Mouse (Mus musculus): ENCODE data around the gene Myo1d.

The Myo1d gene

GRCm38 (mm10) chr11:80503726-80504452, 275.9 kb downstream of the Myo1d start:
- DNase-seq (ENCODE audit: low spot score), result no peak

- DNase-seq (ENCODE audit: low spot score), result no peak
Observed at GRCm38 (mm10) chr11:80503281-80503680, 276.5 kb downstream of the Myo1d start.

GRCm38 (mm10) chr11:80499550-80499952, 280.3 kb downstream of the Myo1d start:
- no peak for DNase-seq (ENCODE audit: low spot score)

- no peak for DNase-seq (ENCODE audit: low spot score)
Observed at GRCm38 (mm10) chr11:80498328-80499070, 281.3 kb downstream of the Myo1d start.

GRCm38 (mm10) chr11:80497225-80497919, 282.5 kb downstream of the Myo1d start:
- DNase-seq (ENCODE audit: low spot score), result no peak

GRCm38 (mm10) chr11:80496640-80497039, 283.2 kb downstream of the Myo1d start:
- DNase-seq (ENCODE audit: low spot score), result no peak

- DNase-seq (ENCODE audit: low spot score), result no peak
Observed at GRCm38 (mm10) chr11:80495972-80496371, 283.9 kb downstream of the Myo1d start.

GRCm38 (mm10) chr11:80494852-80495251, 285.0 kb downstream of the Myo1d start:
- no peak for DNase-seq (ENCODE audit: low spot score)

DNA sequence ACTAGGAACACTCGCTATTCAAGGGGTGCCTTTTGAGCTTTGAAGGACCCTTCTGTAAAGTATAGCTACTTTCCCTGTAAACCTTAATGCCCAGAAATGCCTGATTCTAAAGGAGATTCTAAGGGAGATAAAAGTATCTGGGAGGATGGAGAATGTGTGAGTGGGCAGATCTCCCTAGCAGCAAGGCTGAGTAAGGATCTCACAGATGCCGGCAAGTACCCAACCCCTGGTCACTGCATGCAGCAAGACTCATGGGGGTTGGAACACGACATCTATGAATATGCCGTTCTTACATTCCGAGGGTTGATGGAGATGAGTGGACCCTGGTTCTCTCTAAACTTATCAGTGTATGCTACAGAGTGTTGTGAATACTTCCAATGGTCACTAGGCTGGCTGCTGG, 286.6 kb downstream of the Myo1d start:
- no peak for DNase-seq (ENCODE audit: low spot score)

- DNase-seq (ENCODE audit: low spot score), result no peak
Observed at GRCm38 (mm10) chr11:80490831-80491230, 289.0 kb downstream of the Myo1d start.

GRCm38 (mm10) chr11:80489882-80490196, 290.0 kb downstream of the Myo1d start:
- no peak for DNase-seq (ENCODE audit: low spot score)

GRCm38 (mm10) chr11:80489172-80489881, 290.5 kb downstream of the Myo1d start:
- no peak for DNase-seq (ENCODE audit: low spot score)

DNA sequence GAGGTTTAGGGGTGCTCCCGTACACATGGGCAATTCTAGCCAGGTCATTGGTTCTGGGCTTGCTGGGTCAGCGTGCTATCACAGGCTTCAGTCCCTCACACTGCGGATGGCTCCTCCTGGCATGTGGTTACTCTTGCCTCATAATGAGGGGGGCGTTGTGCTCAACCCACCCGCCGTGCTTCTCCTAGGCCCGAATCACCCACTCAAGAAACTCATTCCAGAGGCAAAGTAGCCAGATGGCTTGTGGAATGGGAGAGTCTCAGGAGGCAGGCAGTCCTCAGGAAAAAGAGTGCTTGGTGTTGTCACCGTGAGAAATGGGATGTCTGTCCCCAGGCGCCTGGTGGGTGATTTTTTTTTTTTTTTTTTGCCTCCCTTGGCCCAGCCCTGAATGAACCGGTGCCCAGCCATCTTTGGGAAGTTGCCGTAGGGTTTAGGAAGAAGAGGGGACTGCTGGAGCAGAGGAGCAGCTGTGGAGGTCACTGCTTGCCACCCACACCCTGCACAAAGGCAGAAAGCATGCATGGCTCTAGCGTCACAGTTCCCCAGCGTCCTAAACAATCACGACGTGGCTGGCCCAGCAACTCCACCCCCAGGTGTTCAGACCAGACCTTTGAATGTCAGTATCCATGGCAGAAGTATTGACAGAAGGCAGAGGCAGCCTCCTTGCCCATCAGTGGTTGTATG, 291.8 kb downstream of the Myo1d start:
- no peak for DNase-seq (ENCODE audit: low spot score)

DNA sequence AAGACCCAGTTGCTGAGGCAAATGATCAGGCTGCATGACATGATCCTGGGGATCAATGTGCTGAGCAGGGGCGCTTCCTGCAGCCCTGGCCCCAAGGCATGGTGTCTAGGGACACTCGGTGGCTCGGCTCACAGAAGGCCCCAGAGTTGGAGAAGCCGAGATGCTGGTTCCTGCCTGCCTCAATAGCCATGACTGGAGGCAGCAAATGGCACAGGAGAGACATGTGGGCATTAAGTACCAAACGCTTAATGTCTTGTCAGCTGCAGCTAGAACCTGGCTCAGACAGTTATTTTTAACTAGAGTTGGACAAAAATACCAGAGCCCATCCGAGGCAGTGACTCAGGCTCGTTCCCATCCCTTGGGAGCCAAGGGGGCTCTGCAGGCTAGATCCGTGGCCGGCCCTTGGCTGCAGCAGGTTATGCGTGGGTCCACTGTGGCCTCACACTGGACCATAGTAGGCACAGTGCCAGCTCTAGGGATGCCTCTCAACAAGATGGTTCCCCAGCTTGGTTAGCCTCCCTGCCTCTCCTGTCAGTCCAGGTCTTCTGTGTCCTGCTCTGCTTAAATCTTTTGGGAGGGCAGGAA, 294.1 kb downstream of the Myo1d start:
- DNase-seq (ENCODE audit: low spot score), result no peak

DNA sequence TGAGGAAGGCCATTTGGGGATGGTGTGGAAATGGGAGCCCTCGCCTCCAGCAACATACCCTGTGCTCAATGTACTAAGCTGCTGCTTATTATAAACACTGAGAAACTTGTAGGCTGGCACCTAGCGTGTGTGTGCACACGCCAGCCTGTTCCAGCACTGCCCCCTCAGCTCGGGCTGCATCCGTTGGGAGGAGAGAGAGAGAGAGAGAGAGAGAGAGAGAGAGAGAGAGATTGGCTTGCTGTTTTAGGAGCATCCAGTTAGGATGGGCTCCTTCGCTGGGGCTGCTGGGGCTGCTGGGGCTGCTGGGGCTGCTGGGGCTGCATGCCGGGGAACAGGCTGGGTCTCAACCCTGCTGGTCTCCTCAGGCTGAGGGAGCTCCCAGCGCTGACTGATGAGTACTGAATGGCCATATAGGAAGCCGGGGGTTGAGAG, 294.7 kb downstream of the Myo1d start:
- DNase-seq (ENCODE audit: low spot score), result no peak

- DNase-seq (ENCODE audit: low spot score), result no peak
Observed at GRCm38 (mm10) chr11:80484191-80484791, 295.5 kb downstream of the Myo1d start.

DNA sequence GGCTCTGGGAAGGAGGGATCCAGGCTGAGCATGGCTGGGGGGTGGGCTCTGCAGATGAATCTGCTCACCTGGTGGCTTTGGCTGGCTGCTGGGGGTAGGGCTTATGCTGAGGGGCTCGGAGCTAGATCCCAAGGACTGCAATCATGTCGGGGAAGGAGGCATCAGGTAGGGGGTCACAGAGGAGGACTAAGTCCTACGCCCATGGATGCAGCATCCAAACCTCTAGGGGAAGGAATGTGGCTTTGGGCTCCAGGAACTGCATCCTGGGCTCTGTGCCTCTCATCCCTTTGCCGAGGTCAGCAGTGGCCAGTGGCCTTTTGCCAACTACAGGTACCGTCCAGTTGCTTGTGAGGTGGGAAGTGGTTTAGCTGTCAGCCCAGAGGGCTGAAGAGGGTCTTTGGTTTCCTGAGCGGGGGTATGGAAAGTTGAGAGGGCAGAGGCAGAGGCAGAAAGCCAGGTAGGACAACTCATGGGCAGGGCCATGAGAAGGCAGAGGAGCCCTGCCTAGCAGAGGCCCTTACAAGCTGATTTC, 296.2 kb downstream of the Myo1d start:
- no peak for DNase-seq (ENCODE audit: low spot score)

GRCm38 (mm10) chr11:80482921-80483320, 296.9 kb downstream of the Myo1d start:
- no peak for DNase-seq (ENCODE audit: low spot score)

GRCm38 (mm10) chr11:80482347-80482746, 297.5 kb downstream of the Myo1d start:
- DNase-seq (ENCODE audit: low spot score), result no peak

DNA sequence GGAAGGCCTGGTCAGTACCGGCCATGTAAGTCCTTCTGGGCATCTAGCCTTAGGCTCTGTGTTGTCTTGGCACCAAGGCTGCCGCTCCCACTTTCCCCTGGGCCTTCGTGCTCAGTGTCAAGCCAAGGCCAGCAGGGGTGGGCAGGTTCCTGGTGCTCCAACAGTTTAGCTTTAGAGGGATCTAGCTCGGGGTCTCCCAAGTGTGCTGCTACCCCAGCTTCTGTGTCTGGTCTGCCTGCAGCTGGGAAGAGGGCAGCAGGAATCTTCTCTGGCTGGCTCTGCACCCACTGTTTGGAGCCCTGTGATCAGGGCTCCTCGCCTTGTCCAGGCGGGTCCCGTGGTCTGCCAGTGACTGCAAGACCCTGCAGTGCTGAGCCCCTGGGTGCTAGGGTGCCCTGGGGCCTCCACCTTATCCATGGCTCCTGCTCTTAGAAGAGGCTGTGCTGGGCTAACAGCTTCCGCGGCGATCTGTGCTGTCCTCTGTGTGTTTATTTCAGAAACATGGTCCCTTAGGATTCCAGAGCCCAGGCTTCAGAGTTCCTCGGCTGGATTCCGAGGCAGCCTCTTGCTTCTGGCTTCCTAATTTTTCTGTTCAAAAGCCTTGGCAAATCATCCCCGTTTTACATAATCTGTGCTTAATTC, 298.3 kb downstream of the Myo1d start:
- DNase-seq (ENCODE audit: low spot score), result no peak

All from spleen, adult 12 weeks (tissue).